13 mouse cellular contexts compared by ENCODE assay signal in the genomic region with DNA sequence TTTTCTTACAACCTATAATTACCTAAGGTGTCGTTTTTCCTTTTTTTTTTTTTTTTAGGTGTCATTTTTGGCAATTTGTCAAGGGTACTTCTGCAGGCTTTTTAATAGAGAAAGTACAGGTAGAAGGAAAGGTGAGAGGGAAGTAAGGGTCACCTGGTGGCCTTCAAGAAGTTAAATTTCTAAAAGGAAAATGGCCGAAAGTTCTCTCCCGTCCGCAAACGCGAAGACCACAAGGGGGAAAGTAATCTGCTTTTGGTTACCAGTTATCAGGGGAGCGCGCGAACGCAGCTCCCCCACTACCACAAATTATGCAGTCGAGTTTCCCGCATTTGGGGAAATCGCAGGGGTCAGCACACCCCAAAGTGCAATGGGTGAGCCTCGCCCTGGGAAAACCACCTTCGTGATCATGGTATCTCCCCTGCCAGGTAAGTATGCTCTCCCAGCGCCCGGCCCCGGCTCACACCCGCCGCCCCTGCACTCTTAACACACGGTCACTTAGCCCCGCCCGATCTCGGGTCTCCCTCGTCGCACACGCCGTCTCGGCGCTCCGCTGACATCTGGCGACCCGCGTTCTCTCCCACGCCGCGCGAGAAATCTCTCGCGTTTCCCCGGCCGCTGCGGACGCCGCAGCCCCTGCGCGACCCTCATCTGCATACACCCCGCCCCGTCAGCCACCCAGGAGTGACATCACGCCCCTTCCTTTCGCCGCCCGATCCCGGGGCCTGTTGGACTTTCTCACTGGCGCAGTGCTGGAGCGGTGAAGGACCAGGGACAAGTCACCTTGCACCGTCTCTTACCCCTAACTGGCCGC. TPM values are rescaled to one million over a fixed set of nuclear protein-coding genes. Genes with fewer than 3 reads are reported as not detected.
DNase-seq lines count a peak whose midpoint lies in the region; ATAC-seq and TF ChIP-seq lines count a peak whose summit lies in the region.
"Not testable (repeated sequence)": the region's sequence is repeated elsewhere in the genome, so short reads cannot be mapped to it uniquely, and the experiment has no call there.
"Had no signal": no experiment of that assay in that cellular context is flagged by ENCODE, and none has a peak within 500 bp of the region (broad histone marks: within the 10 kb centered on the region; RNA-seq: fewer than 3 reads in every experiment).

No protein-coding gene starts in this region.

- not testable (repeated sequence) for DNase-seq in heart, postnatal 0 days (ENCODE audit: low spot score); intestine, embryonic 14.5 days (ENCODE audit: low spot score)

- not testable (repeated sequence) for H3K4me3 ChIP-seq in embryonic facial prominence, embryonic 12.5 days; forebrain, embryonic 16.5 days (replicated peaks; ENCODE audit: low read length); heart, postnatal 0 days (ENCODE audit: low read depth, low read length); intestine, embryonic 14.5 days (ENCODE audit: low read depth, low read length); limb, embryonic 12.5 days (replicated peaks); liver, embryonic 16.5 days (ENCODE audit: low read depth, low read length); midbrain, embryonic 12.5 days; stomach, embryonic 14.5 days (ENCODE audit: low read depth, low read length)

- not testable (repeated sequence) for TF ChIP-seq CTCF in heart, postnatal 0 days (IDR thresholded peaks at IDR 0.05; ENCODE audit: low read depth)

- H3K4me1 ChIP-seq in embryonic facial prominence, embryonic 12.5 days; forebrain, embryonic 16.5 days (replicated peaks; ENCODE audit: control insufficient read depth, insufficient read depth, low read length); heart, postnatal 0 days (ENCODE audit: control insufficient read depth, insufficient read depth); intestine, embryonic 14.5 days (replicated peaks; ENCODE audit: control insufficient read depth, insufficient read depth, low read length); limb, embryonic 12.5 days (replicated peaks); liver, embryonic 16.5 days (ENCODE audit: control insufficient read depth, low read depth, low read length); midbrain, embryonic 12.5 days; stomach, embryonic 14.5 days (ENCODE audit: control insufficient read depth, insufficient read depth, low read length): not testable (repeated sequence)

- H3K9me3 ChIP-seq in embryonic facial prominence, embryonic 12.5 days; forebrain, embryonic 16.5 days (ENCODE audit: control insufficient read depth, low read length); heart, postnatal 0 days (replicated peaks; ENCODE audit: control insufficient read depth, low read length); intestine, embryonic 14.5 days (ENCODE audit: control insufficient read depth, low read length); limb, embryonic 12.5 days; liver, embryonic 16.5 days (replicated peaks; ENCODE audit: control insufficient read depth, low read length); midbrain, embryonic 12.5 days; stomach, embryonic 14.5 days (ENCODE audit: control insufficient read depth, low read depth, low read length): not testable (repeated sequence)

- not testable (repeated sequence) for H3K4me2 ChIP-seq in embryonic facial prominence, embryonic 12.5 days (replicated peaks); forebrain, embryonic 16.5 days (ENCODE audit: low read length); heart, postnatal 0 days (ENCODE audit: low read depth, low read length); intestine, embryonic 14.5 days (ENCODE audit: low read length); limb, embryonic 12.5 days; liver, embryonic 16.5 days (ENCODE audit: low read depth, low read length); midbrain, embryonic 12.5 days (replicated peaks); stomach, embryonic 14.5 days (replicated peaks; ENCODE audit: low read depth, low read length)

- WGBS in embryonic facial prominence, embryonic 12.5 days: 0% methylated on average over 1 of the region's 58 CpGs
- WGBS in forebrain, embryonic 16.5 days: 0% methylated on average over 1 of the region's 58 CpGs
- 0% methylated on average over 1 of the region's 58 CpGs for WGBS in heart, postnatal 0 days
- WGBS in intestine, embryonic 14.5 days: 0% methylated on average over 1 of the region's 58 CpGs
- WGBS in limb, embryonic 12.5 days: 0% methylated on average over 1 of the region's 58 CpGs
- 0% methylated on average over 1 of the region's 58 CpGs for WGBS in liver, embryonic 16.5 days (ENCODE audit: insufficient replicate concordance)
- WGBS in midbrain, embryonic 12.5 days: 0% methylated on average over 1 of the region's 58 CpGs
- WGBS in stomach, embryonic 14.5 days: no CpG with 5 or more reads among the region's 58 CpGs

- H3K9ac ChIP-seq in embryonic facial prominence, embryonic 12.5 days; forebrain, embryonic 16.5 days (replicated peaks; ENCODE audit: low read depth, low read length); heart, postnatal 0 days (replicated peaks; ENCODE audit: low read depth, low read length); intestine, embryonic 14.5 days (ENCODE audit: low read length); limb, embryonic 12.5 days (replicated peaks); liver, embryonic 16.5 days (ENCODE audit: low read depth, low read length); midbrain, embryonic 12.5 days (replicated peaks); stomach, embryonic 14.5 days (replicated peaks; ENCODE audit: low read depth, low read length): not testable (repeated sequence)

- H3K27ac ChIP-seq in embryonic facial prominence, embryonic 12.5 days; forebrain, embryonic 16.5 days (ENCODE audit: low read length); heart, postnatal 0 days (ENCODE audit: low read depth); intestine, embryonic 14.5 days (ENCODE audit: low read depth); limb, embryonic 12.5 days; liver, embryonic 16.5 days (ENCODE audit: low read length); midbrain, embryonic 12.5 days (replicated peaks); stomach, embryonic 14.5 days (ENCODE audit: low read length): not testable (repeated sequence)

- ATAC-seq in embryonic facial prominence, embryonic 12.5 days (ENCODE audit: insufficient number of reproducible peaks, insufficient read depth, low FRiP score, low TSS enrichment): peak; percentile 74
- peak; percentile 64 for ATAC-seq in forebrain, embryonic 16.5 days
- ATAC-seq in heart, postnatal 0 days (ENCODE audit: insufficient read depth, low read depth): peak; percentile 91
- ATAC-seq in intestine, embryonic 14.5 days (replicated peaks; ENCODE audit: low FRiP score, low TSS enrichment, low read depth): peak; percentile 91
- ATAC-seq in limb, embryonic 12.5 days (ENCODE audit: insufficient number of reproducible peaks, insufficient read depth, low FRiP score, low TSS enrichment, low read depth): peak; percentile 90
- peak; percentile 74 for ATAC-seq in liver, embryonic 16.5 days (ENCODE audit: low read depth)
- ATAC-seq in midbrain, embryonic 12.5 days (ENCODE audit: low FRiP score, low read depth): peak; percentile 88
- peak; percentile 88 for ATAC-seq in stomach, embryonic 14.5 days (ENCODE audit: insufficient number of reproducible peaks, insufficient read depth, low FRiP score, low read depth)

- H3K36me3 ChIP-seq in embryonic facial prominence, embryonic 12.5 days; forebrain, embryonic 16.5 days (ENCODE audit: control insufficient read depth, insufficient read depth); heart, postnatal 0 days (replicated peaks; ENCODE audit: control insufficient read depth, insufficient read depth, low read length); intestine, embryonic 14.5 days (ENCODE audit: control insufficient read depth, insufficient read depth, low read length); limb, embryonic 12.5 days; liver, embryonic 16.5 days (ENCODE audit: control insufficient read depth, insufficient read depth); midbrain, embryonic 12.5 days; stomach, embryonic 14.5 days (ENCODE audit: control insufficient read depth, insufficient read depth, low read length): not testable (repeated sequence)

- peaks cover 13% of the 10 kb centered on the region for H3K27me3 ChIP-seq in embryonic facial prominence, embryonic 12.5 days
- H3K27me3 ChIP-seq in forebrain, embryonic 16.5 days (replicated peaks; ENCODE audit: control insufficient read depth, insufficient read depth, low read length); heart, postnatal 0 days (ENCODE audit: control insufficient read depth, insufficient read depth, low read length); stomach, embryonic 14.5 days (ENCODE audit: control insufficient read depth, insufficient read depth, low read length): not testable (repeated sequence)
- peaks cover 14% of the 10 kb centered on the region for H3K27me3 ChIP-seq in intestine, embryonic 14.5 days (replicated peaks; ENCODE audit: control insufficient read depth, insufficient read depth, low read length)
- peaks cover 16% of the 10 kb centered on the region for H3K27me3 ChIP-seq in limb, embryonic 12.5 days
- peaks cover 14% of the 10 kb centered on the region for H3K27me3 ChIP-seq in liver, embryonic 16.5 days (ENCODE audit: control insufficient read depth, insufficient read depth, low read depth, low read length)
- peaks cover 20% of the 10 kb centered on the region for H3K27me3 ChIP-seq in midbrain, embryonic 12.5 days

- TF ChIP-seq EP300 in heart, postnatal 0 days (IDR thresholded peaks at IDR 0.05; ENCODE audit: low read depth): not testable (repeated sequence)

RNA-seq across cellular contexts. Expression of gene BC107364, which starts 7.9 kb away (rescaled TPM):
- 0.26 TPM in 1 of 2 replicates, not detected in the other for polyA plus RNA-seq in embryonic facial prominence, embryonic 12.5 days (2016; fragmentation: Nextera tagmentation; extraction: Ambion mirVana)
- not detected in 2 replicates for polyA plus RNA-seq in forebrain, embryonic 16.5 days (2015; fragmentation: Nextera tagmentation; extraction: Ambion mirVana)
- not detected in 2 replicates for total RNA-seq in heart, postnatal 0 days (2014; rRNA removed; ENCODE audit: low replicate concordance)
- polyA plus RNA-seq in heart, postnatal 0 days (2015; fragmentation: Nextera tagmentation; extraction: Ambion mirVana): 0.40 and 0.41 TPM in 2 replicates
- polyA plus RNA-seq in intestine, embryonic 14.5 days (2014; fragmentation: Nextera tagmentation; extraction: Ambion mirVana): not detected in 2 replicates
- not detected in 2 replicates for polyA plus RNA-seq in limb, embryonic 12.5 days (2016; fragmentation: Nextera tagmentation; extraction: Ambion mirVana)
- not detected in 2 replicates for polyA plus RNA-seq in liver, embryonic 16.5 days (2015; fragmentation: Nextera tagmentation; extraction: Ambion mirVana)
- polyA plus RNA-seq in midbrain, embryonic 12.5 days (2016; fragmentation: Nextera tagmentation; extraction: Ambion mirVana): 0.26 TPM in 1 of 2 replicates, not detected in the other
- not detected in 2 replicates for polyA plus RNA-seq in stomach, embryonic 14.5 days (2014; fragmentation: Nextera tagmentation; extraction: Ambion mirVana)
- total RNA-seq: gastrocnemius, adult 18-20 months; heart, postnatal 36 days; layer of hippocampus, adult 18-20 months; left cerebral cortex, postnatal 4 days; neutrophil, adult 5-6 weeks had no signal
